Mouse (Mus musculus) adrenal gland, postnatal 14 days (tissue): Measurements from ENCODE around the gene Upb1. TPM values are rescaled to one million over a fixed set of nuclear protein-coding genes. Genes with fewer than 3 reads are reported as not detected.
"Not testable (repeated sequence)": the region's sequence is repeated elsewhere in the genome, so short reads cannot be mapped to it uniquely, and the experiment has no call there.

ENCODE experiments used
- DNase-seq: peaks from one replicate; pipeline ENCODE4 v3.0.0; 2021; ENCODE audit warnings: mixed read lengths
- total RNA-seq: library from RNA; stranded (reverse); gene quantifications from 2 replicates; pipeline ENCODE4 v1.2.3, GENCODE M21; 2021

Upb1 gene
- total RNA-seq, 1 experiment from 2014 or later: 24.2 TPM

GRCm38 (mm10) chr10:75456061-75456831 lies 55.3 kb downstream of the Upb1 start:
- DNase-seq: not testable (repeated sequence)

GRCm38 (mm10) chr10:75457852-75458251 lies 56.9 kb downstream of the Upb1 start:
- DNase-seq: no peak

GRCm38 (mm10) chr10:75458329-75458728 lies 57.4 kb downstream of the Upb1 start:
- DNase-seq: no peak

GRCm38 (mm10) chr10:75462728-75463127 lies 61.8 kb downstream of the Upb1 start:
- no peak for DNase-seq

- DNase-seq: peak; percentile 25
Measured at GRCm38 (mm10) chr10:75465781-75466550, 65.1 kb downstream of the Upb1 start.

GRCm38 (mm10) chr10:75473411-75473810 lies 72.5 kb downstream of the Upb1 start:
- no peak for DNase-seq

GRCm38 (mm10) chr10:75474571-75474970 lies 73.7 kb downstream of the Upb1 start:
- no peak for DNase-seq

GRCm38 (mm10) chr10:75475139-75475850 lies 74.4 kb downstream of the Upb1 start:
- DNase-seq: not testable (repeated sequence)

GRCm38 (mm10) chr10:75477034-75477433 lies 76.1 kb downstream of the Upb1 start:
- DNase-seq: peak; percentile 66

GRCm38 (mm10) chr10:75479955-75480354 lies 79.0 kb downstream of the Upb1 start:
- no peak for DNase-seq

- no peak for DNase-seq
Measured at GRCm38 (mm10) chr10:75481703-75482102, 80.8 kb downstream of the Upb1 start.

- no peak for DNase-seq
Measured at GRCm38 (mm10) chr10:75482271-75482670, 81.4 kb downstream of the Upb1 start.

GRCm38 (mm10) chr10:75482919-75483483 lies 82.1 kb downstream of the Upb1 start:
- no peak for DNase-seq

GRCm38 (mm10) chr10:75484066-75484465 lies 83.2 kb downstream of the Upb1 start:
- no peak for DNase-seq

- no peak for DNase-seq
Measured at GRCm38 (mm10) chr10:75484767-75485166, 83.9 kb downstream of the Upb1 start.

- DNase-seq: peak; percentile 84
Measured at GRCm38 (mm10) chr10:75486086-75486979, 85.4 kb downstream of the Upb1 start.

GRCm38 (mm10) chr10:75487131-75487530 lies 86.2 kb downstream of the Upb1 start:
- DNase-seq: no peak

- peak; percentile 40 for DNase-seq
Measured at GRCm38 (mm10) chr10:75489522-75489921, 88.6 kb downstream of the Upb1 start.

GRCm38 (mm10) chr10:75490731-75491130 lies 89.8 kb downstream of the Upb1 start:
- DNase-seq: no peak
